Mouse (Mus musculus) CD8-positive naive resting alpha-beta T cell, adult 57 days (primary cell): ENCODE results near the gene Samd8. TPM values are rescaled to one million over a fixed set of nuclear protein-coding genes. Genes with fewer than 3 reads are reported as not detected.

ENCODE experiments used
- total RNA-seq: library from RNA; stranded (reverse); gene quantifications from one replicate; pipeline ENCODE4 v1.2.4, GENCODE M21; 2023

Samd8 gene
- total RNA-seq = 30.8 TPM

GRCm38 (mm10) chr14:21750008-21750880 lies at the start of gene Samd8:
Gene Samd8, plus strand, starts transcription at chr14:21750531.

GRCm38 (mm10) chr14:21714486-21714885 lies 35.8 kb upstream of the Samd8 start, which contains the start of gene Dupd1:
Gene Dupd1, minus strand, starts transcription at chr14:21714576.

GRCm38 (mm10) chr14:21750881-21751542 lies 681 bp downstream of the Samd8 start, which contains the start of gene Dusp13:
Gene Dusp13, minus strand, starts transcription at chr14:21751181.

GRCm38 (mm10) chr14:21824938-21825337 lies 74.6 kb downstream of the Samd8 start, which contains the start of gene Vdac2:
Gene Vdac2, plus strand, starts transcription at chr14:21825238.

Other genes with a start within 250 kb of the Samd8 start
- gene Dupd1, start 36.0 kb upstream of the Samd8 start, total RNA-seq = not detected
- not detected for gene Dusp13, start 650 bp downstream of the Samd8 start, total RNA-seq
- gene Vdac2, start 74.7 kb downstream of the Samd8 start, total RNA-seq = 112 TPM
- 9.3 TPM for gene Comtd1, start 98.4 kb downstream of the Samd8 start, total RNA-seq
- 0.46 TPM for gene Zfp503, start 239.1 kb downstream of the Samd8 start, total RNA-seq